Mouse (Mus musculus): ENCODE data around the gene Tcf19.

DNA sequence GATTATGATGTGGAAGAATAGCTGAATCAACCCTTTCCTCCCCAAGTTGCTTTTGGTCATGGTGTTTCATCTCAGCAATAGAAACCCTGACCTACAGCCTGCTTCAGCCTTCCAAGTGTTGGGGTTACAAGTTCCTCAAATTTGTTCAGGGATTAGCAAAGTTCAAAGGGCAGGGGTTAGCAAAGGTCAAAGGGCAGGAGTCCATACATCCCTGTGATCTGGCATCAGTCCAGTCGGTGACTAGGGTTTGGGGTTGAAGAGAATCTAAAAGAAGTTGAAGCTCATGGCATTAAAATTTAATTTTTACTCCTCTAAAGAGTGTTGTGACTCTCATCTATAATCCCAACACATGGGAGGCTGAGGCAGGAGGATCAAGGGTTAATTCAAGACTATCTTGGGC is 21.9 kb upstream of the Tcf19 start:
- TF ChIP-seq POLR2A (IDR thresholded peaks at IDR 0.05; ENCODE audit: insufficient read length, low read depth) (no peak), MYOG (IDR thresholded peaks at IDR 0.05; ENCODE audit: control insufficient read depth in 1 of 3, insufficient read depth in 1 of 3, insufficient read length in 2 of 3, low read depth in 2 of 3) (no peak), SRF (IDR thresholded peaks at IDR 0.05; ENCODE audit: control insufficient read depth, insufficient read length, low read depth) (no peak), E2F4 (IDR thresholded peaks at IDR 0.05; ENCODE audit: insufficient read depth) (no peak), MAX (IDR thresholded peaks at IDR 0.05; ENCODE audit: low read depth) (no peak), POLR2AphosphoS2 (IDR thresholded peaks at IDR 0.05; ENCODE audit: insufficient read length, low read depth) (no peak), TCF3 (IDR thresholded peaks at IDR 0.05; ENCODE audit: insufficient read length, low read depth) (no peak), REST (IDR thresholded peaks at IDR 0.05; ENCODE audit: insufficient read depth, insufficient read length) (no peak), USF1 (IDR thresholded peaks at IDR 0.05; ENCODE audit: low read depth) (no peak), CEBPB (IDR thresholded peaks at IDR 0.05; ENCODE audit: insufficient read depth, poor library complexity, severe bottlenecking) (no peak)

All from myocyte (in vitro differentiated cells).